Mouse (Mus musculus) erythroblast, embryonic 14.5 days (primary cell): ENCODE data around the gene Vps41.

Experiments
- GATA1 ChIP-seq: IDR thresholded peaks from 2 replicates; pipeline ENCODE4 v1.6.1; 2012; ENCODE audit warnings: low read length, inconsistent platforms, mixed read lengths
- TAL1 ChIP-seq: IDR thresholded peaks from 3 replicates; pipeline ENCODE4 v1.6.1; 2012; ENCODE audit warnings: low read length, inconsistent platforms, mixed read lengths

DNA sequence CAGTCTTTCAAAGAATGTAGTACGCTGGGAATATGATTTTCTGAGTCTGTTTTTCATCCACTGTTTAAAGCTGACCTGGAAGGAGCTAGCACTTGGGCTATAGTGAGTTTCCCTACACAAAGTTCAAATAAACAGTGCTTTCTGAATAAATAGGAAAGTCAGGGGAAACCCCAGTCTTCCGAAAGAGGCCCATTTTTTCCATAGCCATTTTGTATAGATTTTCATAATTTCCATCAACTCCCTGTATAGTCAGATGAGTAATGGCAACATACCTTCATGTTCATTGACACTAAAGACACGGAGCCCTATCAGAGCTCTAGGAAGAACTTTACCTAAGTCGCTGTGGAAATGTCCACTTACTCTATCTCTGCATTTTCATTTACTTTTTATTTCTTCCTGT, 122.1 kb downstream of the Vps41 start:
- TF ChIP-seq GATA1 (no peak), TAL1 (no peak)
